Mouse (Mus musculus) kidney, adult 2 months (tissue): ENCODE measurements around the gene Nme3.

Experiments
- CTCF ChIP-seq: fragments of 200-500 bp; conservative IDR thresholded peaks from 2 replicates; pipeline ENCODE4 v1.5.1; 2011; ENCODE audit warnings: low read depth, mild to moderate bottlenecking, control low read depth, low read length, moderate library complexity, mixed read lengths; ENCODE audit not compliant: insufficient read depth, insufficient read length
- POLR2A ChIP-seq: fragments of 200-500 bp; IDR thresholded peaks from one replicate; pipeline ENCODE4 v1.6.1; 2011; ENCODE audit warnings: low read depth, low read length, control low read depth

GRCm38 (mm10) chr17:24895571-24896240 lies 594 bp upstream of the Nme3 start:
- TF ChIP-seq CTCF (no peak), POLR2A (no peak)
